Comparison of ENCODE assay signal across 9 mouse cellular contexts in the genomic region with DNA sequence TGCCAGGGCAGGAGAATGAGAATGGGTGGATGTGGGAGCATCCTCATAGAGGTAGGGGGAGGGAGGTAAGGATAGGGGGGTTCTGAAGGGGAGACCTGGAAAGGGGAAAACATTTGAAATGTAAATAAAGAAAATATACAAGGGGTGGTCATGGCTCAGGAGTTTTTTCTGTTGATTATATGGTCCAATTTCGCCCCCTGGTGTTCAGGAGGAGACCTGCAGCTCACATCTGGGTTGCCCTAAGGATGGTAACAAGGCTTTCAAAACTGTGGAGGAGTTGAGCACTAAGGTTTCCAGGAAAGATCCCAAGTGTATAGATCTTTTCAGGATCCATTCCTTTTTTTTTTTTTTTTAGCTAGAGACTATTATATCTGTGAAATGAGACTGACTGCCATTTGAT. TPM values are rescaled to one million over a fixed set of nuclear protein-coding genes. Genes with fewer than 3 reads are reported as not detected.
DNase-seq lines count a peak whose midpoint lies in the region; ATAC-seq and TF ChIP-seq lines count a peak whose summit lies in the region.
"Had no signal": no experiment of that assay in that cellular context is flagged by ENCODE, and none has a peak within 500 bp of the region (broad histone marks: within the 10 kb centered on the region; RNA-seq: fewer than 3 reads in every experiment).

No protein-coding gene starts in this region.

- peak; percentile 64 for TF ChIP-seq CTCF in forebrain, postnatal 0 days (IDR thresholded peaks at IDR 0.05; ENCODE audit: low read depth)

- 0% methylated on average over 1 of the region's 1 CpGs for WGBS in forebrain, postnatal 0 days
- 0% methylated on average over 1 of the region's 1 CpGs for WGBS in forebrain, embryonic 15.5 days

- H3K9ac ChIP-seq in forebrain, postnatal 0 days = no peak overlapping the region
- H3K9ac ChIP-seq in forebrain, embryonic 15.5 days (replicated peaks) = no peak overlapping the region
- H3K9ac ChIP-seq: neural tube, embryonic 13.5 days had no signal

- no peaks in the 10 kb centered on the region for H3K4me1 ChIP-seq in forebrain, postnatal 0 days (ENCODE audit: insufficient read depth)
- H3K4me1 ChIP-seq in forebrain, embryonic 15.5 days = no peaks in the 10 kb centered on the region
- H3K4me1 ChIP-seq: neural tube, embryonic 13.5 days had no signal

- H3K36me3 ChIP-seq in forebrain, postnatal 0 days (ENCODE audit: insufficient read depth) = no peaks in the 10 kb centered on the region
- no peaks in the 10 kb centered on the region for H3K36me3 ChIP-seq in forebrain, embryonic 15.5 days
- H3K36me3 ChIP-seq: neural tube, embryonic 13.5 days had no signal

- DNase-seq in forebrain, postnatal 0 days = peak; percentile 47
- peak; percentile 53 for DNase-seq in testis, postnatal 10 days (ENCODE audit: low spot score)
- DNase-seq in testis, postnatal 14 days (ENCODE audit: low spot score) = no peak
- DNase-seq in embryo, embryonic 10 days (ENCODE audit: low spot score) = peak; percentile 23
- DNase-seq in kidney, postnatal 14 days = peak; percentile 69
- DNase-seq in mesoderm, embryonic 11.5 days (ENCODE audit: low read depth, low spot score) = peak; percentile 29
- peak; percentile 21 for DNase-seq in yolk sac, embryonic 10.5 days (ENCODE audit: low spot score)

- H3K4me3 ChIP-seq in forebrain, postnatal 0 days (ENCODE audit: low read depth, low read length) = no peak overlapping the region
- no peak overlapping the region for H3K4me3 ChIP-seq in forebrain, embryonic 15.5 days
- H3K4me3 ChIP-seq: neural tube, embryonic 13.5 days had no signal

- no peak overlapping the region for H3K4me2 ChIP-seq in forebrain, postnatal 0 days (ENCODE audit: low read depth)
- no peak overlapping the region for H3K4me2 ChIP-seq in forebrain, embryonic 15.5 days (replicated peaks)
- H3K4me2 ChIP-seq: neural tube, embryonic 13.5 days had no signal

- no peaks in the 10 kb centered on the region for H3K27me3 ChIP-seq in forebrain, postnatal 0 days (ENCODE audit: insufficient read depth, low read length)
- H3K27me3 ChIP-seq in forebrain, embryonic 15.5 days = no peaks in the 10 kb centered on the region
- H3K27me3 ChIP-seq: neural tube, embryonic 13.5 days had no signal

- ATAC-seq in forebrain, postnatal 0 days = no peak
- no peak for ATAC-seq in forebrain, embryonic 15.5 days (replicated peaks)

- no peak overlapping the region for H3K27ac ChIP-seq in forebrain, postnatal 0 days (ENCODE audit: low read depth, low read length)
- no peak overlapping the region for H3K27ac ChIP-seq in forebrain, embryonic 15.5 days (replicated peaks)
- H3K27ac ChIP-seq: neural tube, embryonic 13.5 days had no signal

- H3K9me3 ChIP-seq in forebrain, postnatal 0 days (ENCODE audit: low read length) = no peaks in the 10 kb centered on the region
- H3K9me3 ChIP-seq in forebrain, embryonic 15.5 days = no peaks in the 10 kb centered on the region
- H3K9me3 ChIP-seq: neural tube, embryonic 13.5 days had no signal

RNA-seq across cellular contexts. Expression of a gene that starts 2.0 kb away (rescaled TPM):
- 0.24 and 0.31 TPM in 2 replicates for total RNA-seq in forebrain, postnatal 0 days (2014; rRNA removed)
- 0.75 and 1.4 TPM in 2 replicates for polyA plus RNA-seq in forebrain, postnatal 0 days (2015; fragmentation: Nextera tagmentation; extraction: Ambion mirVana)
- 0.55 and 0.92 TPM in 2 replicates for polyA plus RNA-seq in forebrain, embryonic 15.5 days (2015; fragmentation: Nextera tagmentation; extraction: Ambion mirVana)
